Mouse (Mus musculus): ENCODE data around the gene A430078G23Rik. TPM values are rescaled to one million over a fixed set of nuclear protein-coding genes. Genes with fewer than 3 reads are reported as not detected.
"Not testable (repeated sequence)": the region's sequence is repeated elsewhere in the genome, so short reads cannot be mapped to it uniquely, and the experiment has no call there.

The A430078G23Rik gene
- total RNA-seq (2021), result under 1 TPM; 0.34 to 0.67 TPM

- intact Hi-C loops (cut with DNase I), result no loop called here
- no peak for DNase-seq (ENCODE audit: low spot score)
These were observed at the start of gene A430078G23Rik for GRCm38 (mm10) chr8:3353189-3353810. TSS of gene A430078G23Rik (plus strand) at chr8:3353415.

- DNase-seq (ENCODE audit: low spot score); intact Hi-C loops (cut with DNase I): not testable (repeated sequence)
These were observed 44.9 kb upstream of the A430078G23Rik start for GRCm38 (mm10) chr8:3308205-3308800.

GRCm38 (mm10) chr8:3309636-3310035 lies 43.6 kb upstream of the A430078G23Rik start:
- DNase-seq (ENCODE audit: low spot score), result no peak
- intact Hi-C loops (cut with DNase I), result no loop called here

- intact Hi-C loops (cut with DNase I), result no loop called here
- no peak for DNase-seq (ENCODE audit: low spot score)
These were observed 41.7 kb upstream of the A430078G23Rik start for GRCm38 (mm10) chr8:3311482-3311881.

- DNase-seq (ENCODE audit: low spot score); intact Hi-C loops (cut with DNase I): not testable (repeated sequence)
These were observed 39.8 kb upstream of the A430078G23Rik start for GRCm38 (mm10) chr8:3313417-3313816.

- intact Hi-C loops (cut with DNase I), result no loop called here
- no peak for DNase-seq (ENCODE audit: low spot score)
These were observed 39.4 kb upstream of the A430078G23Rik start for GRCm38 (mm10) chr8:3313843-3314242.

- no peak for DNase-seq (ENCODE audit: low spot score)
- intact Hi-C loops (cut with DNase I), result no loop called here
These were observed 38.9 kb upstream of the A430078G23Rik start for GRCm38 (mm10) chr8:3314345-3314744.

GRCm38 (mm10) chr8:3316585-3316984 lies 36.6 kb upstream of the A430078G23Rik start:
- DNase-seq (ENCODE audit: low spot score), result no peak
- intact Hi-C loops (cut with DNase I), result no loop called here

- DNase-seq (ENCODE audit: low spot score); intact Hi-C loops (cut with DNase I): not testable (repeated sequence)
These were observed 33.9 kb upstream of the A430078G23Rik start for GRCm38 (mm10) chr8:3319267-3319666.

- intact Hi-C loops (cut with DNase I), result no loop called here
These were observed 29.0 kb upstream of the A430078G23Rik start for GRCm38 (mm10) chr8:3324253-3324652.

GRCm38 (mm10) chr8:3327056-3327455 lies 26.2 kb upstream of the A430078G23Rik start:
- no peak for DNase-seq (ENCODE audit: low spot score)
- intact Hi-C loops (cut with DNase I), result no loop called here

More at GRCm38 (mm10) chr8:3324253-3324652, 29.0 kb upstream of the A430078G23Rik start:
- no peak for DNase-seq (ENCODE audit: low spot score)

GRCm38 (mm10) chr8:3327538-3328245 lies 25.5 kb upstream of the A430078G23Rik start:
- intact Hi-C loops (cut with DNase I), result no loop called here
- DNase-seq (ENCODE audit: low spot score), result no peak

- DNase-seq (ENCODE audit: low spot score), result no peak
- intact Hi-C loops (cut with DNase I), result loop anchor here (1.0 to 5.0 kb wide), 3 partner anchors 53 to 151 kb away; partner anchors contain the start of gene Insr
These were observed 22.6 kb upstream of the A430078G23Rik start for GRCm38 (mm10) chr8:3330662-3331061.

GRCm38 (mm10) chr8:3331692-3332091 lies 21.5 kb upstream of the A430078G23Rik start:
- DNase-seq (ENCODE audit: low spot score), result no peak
- intact Hi-C loops (cut with DNase I), result loop anchor here (1.0 to 5.0 kb wide), 2 partner anchors 54 to 152 kb away; partner anchors contain the start of gene Insr

- no peak for DNase-seq (ENCODE audit: low spot score)
- intact Hi-C loops (cut with DNase I), result no loop called here
These were observed 17.3 kb upstream of the A430078G23Rik start for GRCm38 (mm10) chr8:3335881-3336280.

- DNase-seq (ENCODE audit: low spot score), result no peak
- intact Hi-C loops (cut with DNase I), result no loop called here
These were observed 16.3 kb upstream of the A430078G23Rik start for GRCm38 (mm10) chr8:3336658-3337524.

- DNase-seq (ENCODE audit: low spot score); intact Hi-C loops (cut with DNase I): not testable (repeated sequence)
These were observed 15.7 kb upstream of the A430078G23Rik start for GRCm38 (mm10) chr8:3337525-3337824.

- no peak for DNase-seq (ENCODE audit: low spot score)
- intact Hi-C loops (cut with DNase I), result no loop called here
These were observed 15.2 kb upstream of the A430078G23Rik start for GRCm38 (mm10) chr8:3337971-3338370.

- DNase-seq (ENCODE audit: low spot score); intact Hi-C loops (cut with DNase I): not testable (repeated sequence)
These were observed 12.5 kb upstream of the A430078G23Rik start for GRCm38 (mm10) chr8:3340711-3341110.

- DNase-seq (ENCODE audit: low spot score), result no peak
These were observed 7.9 kb upstream of the A430078G23Rik start for GRCm38 (mm10) chr8:3345337-3345736.

More at GRCm38 (mm10) chr8:3345337-3345736, 7.9 kb upstream of the A430078G23Rik start:
- intact Hi-C loops (cut with DNase I), result no loop called here

All from heart, postnatal 25 days (tissue).